Mouse (Mus musculus) regulatory T cell (primary cell): ENCODE results near the gene Rapgefl1.

Experiments
- in situ Hi-C: fragments of 300-600 bp; cut with MboI, MseI; formaldehyde crosslinking; loops from one replicate; pipeline ENCODE4 v1.15.1; 2025; ENCODE audit warnings: high pct_unique_total_duplicates

Rapgefl1 gene

DNA sequence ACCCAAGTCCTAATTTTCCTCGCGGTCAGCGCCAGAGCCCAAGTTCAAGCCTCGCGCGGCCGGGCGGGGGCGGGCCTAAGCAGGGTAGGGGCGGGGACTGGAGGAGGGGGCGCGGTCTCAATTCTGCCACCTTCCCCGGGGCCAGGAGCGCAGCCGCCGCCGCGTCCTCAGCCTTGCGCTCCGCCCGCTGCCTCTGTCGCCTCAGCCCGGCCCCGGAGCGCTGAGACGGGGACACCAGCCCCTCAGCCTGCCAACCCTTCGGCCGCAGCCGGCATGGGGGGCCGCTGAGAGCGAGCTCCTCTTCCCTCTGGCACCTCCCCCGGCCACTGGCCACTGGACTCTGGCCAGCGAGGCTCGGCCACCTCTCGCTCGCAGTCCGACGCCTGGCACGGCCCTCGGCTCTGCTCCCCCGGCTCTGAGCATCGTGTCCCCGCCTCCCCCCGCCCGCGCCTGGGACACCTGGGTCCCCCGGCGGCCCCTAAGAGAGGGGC, at the start of gene Rapgefl1:
Gene Rapgefl1, plus strand, starts transcription at position 135 of the 491 bp plus-strand sequence.
- in situ Hi-C loops = no loop called here

- in situ Hi-C loops = loop anchor here (5.0 kb wide), 1 partner anchor 70 kb away; no protein-coding TSS in a partner anchor
Observed at GRCm38 (mm10) chr11:98787229-98787628, 49.4 kb upstream of the Rapgefl1 start.

- in situ Hi-C loops = loop anchor here (5.0 kb wide), 1 partner anchor 70 kb away; no protein-coding TSS in a partner anchor
Observed at GRCm38 (mm10) chr11:98787691-98788090, 48.9 kb upstream of the Rapgefl1 start.

DNA sequence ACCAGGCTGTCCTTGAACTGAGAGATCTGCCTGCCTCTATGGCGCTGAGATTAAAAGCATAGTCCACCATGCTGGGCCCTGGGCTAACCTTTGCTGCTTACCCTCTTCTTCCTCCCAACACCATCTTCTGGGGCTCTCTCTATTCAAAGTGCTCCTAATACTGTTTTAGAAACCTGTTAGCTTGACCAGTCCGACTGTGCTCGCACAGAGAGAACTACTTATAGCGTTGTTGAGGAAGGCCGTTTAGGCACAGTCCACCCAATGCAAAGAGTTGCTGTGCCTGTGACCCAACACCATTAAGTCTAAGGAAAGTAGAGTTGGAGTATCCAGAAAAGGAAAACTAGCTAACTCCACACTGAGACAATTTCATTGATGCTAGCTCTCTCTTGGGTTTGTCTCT, 48.4 kb upstream of the Rapgefl1 start:
- in situ Hi-C loops = loop anchor here (5.0 kb wide), 1 partner anchor 71 kb away; no protein-coding TSS in a partner anchor

GRCm38 (mm10) chr11:98788550-98789218, 47.9 kb upstream of the Rapgefl1 start:
- in situ Hi-C loops = loop anchor here (5.0 kb wide), 1 partner anchor 71 kb away; no protein-coding TSS in a partner anchor

DNA sequence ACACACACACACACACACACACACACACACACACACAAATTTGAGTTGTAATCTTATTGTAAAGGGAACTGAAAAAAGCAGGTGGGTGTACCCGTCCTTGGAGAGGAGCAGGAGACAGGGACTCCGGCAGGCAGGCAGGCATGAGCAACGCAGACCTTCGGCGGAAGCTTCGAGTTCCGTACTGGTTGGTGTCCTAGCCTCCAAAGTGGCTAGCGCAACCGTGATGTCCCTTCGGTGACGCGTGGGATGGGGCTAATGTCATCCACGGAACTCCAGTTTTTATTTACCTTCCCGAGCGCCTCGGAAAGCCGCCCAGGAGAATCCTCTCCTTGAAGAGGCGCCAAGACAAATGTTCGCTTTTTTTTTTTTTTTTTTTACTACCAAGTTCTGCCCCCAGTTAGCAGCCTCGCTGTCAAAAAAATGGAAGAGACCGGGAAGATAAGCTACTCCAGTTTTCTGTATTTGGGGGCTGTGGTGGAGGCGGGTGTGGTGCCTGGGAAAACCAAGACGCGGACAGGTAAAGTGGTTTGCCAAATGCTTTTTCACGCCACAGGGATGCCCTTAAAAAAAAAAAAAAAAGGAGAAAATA, 47.3 kb upstream of the Rapgefl1 start:
- in situ Hi-C loops = loop anchor here (5.0 kb wide), 1 partner anchor 72 kb away; no protein-coding TSS in a partner anchor

GRCm38 (mm10) chr11:98789824-98790223, 46.8 kb upstream of the Rapgefl1 start:
- in situ Hi-C loops = loop anchor here (5.0 to 10.0 kb wide), 2 partner anchors 73 to 945 kb away; partner anchors contain the start of gene B230217C12Rik

DNA sequence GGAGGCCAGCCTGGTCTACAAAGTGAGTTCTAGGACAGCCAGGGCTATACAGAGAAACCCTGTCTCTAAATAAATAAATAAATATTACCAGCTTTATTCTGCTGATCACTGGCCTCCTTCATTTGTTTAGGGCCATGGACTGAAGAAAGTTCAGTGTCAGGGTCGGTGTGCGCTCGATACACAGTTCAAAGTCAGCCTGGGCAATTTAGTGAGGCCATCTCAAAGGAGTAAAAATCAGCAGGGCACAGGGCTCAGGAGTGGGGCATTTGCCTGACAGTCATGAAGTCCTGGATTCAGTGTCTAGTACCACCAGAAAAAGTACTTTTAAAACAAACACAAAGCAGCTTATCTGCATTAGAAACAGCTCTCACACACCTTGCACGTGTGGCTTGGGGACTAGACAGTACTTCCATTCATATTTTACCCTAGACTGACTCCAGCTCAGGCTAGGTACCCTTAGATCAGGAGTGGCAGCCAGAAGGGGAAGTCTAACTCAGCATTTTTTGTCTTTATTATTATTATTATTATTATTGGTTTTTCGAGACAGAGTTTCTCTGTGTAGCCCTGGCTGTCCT, 45.9 kb upstream of the Rapgefl1 start:
- in situ Hi-C loops = loop anchor here (10.0 kb wide), 1 partner anchor 946 kb away; the partner anchor contains the start of gene B230217C12Rik

DNA sequence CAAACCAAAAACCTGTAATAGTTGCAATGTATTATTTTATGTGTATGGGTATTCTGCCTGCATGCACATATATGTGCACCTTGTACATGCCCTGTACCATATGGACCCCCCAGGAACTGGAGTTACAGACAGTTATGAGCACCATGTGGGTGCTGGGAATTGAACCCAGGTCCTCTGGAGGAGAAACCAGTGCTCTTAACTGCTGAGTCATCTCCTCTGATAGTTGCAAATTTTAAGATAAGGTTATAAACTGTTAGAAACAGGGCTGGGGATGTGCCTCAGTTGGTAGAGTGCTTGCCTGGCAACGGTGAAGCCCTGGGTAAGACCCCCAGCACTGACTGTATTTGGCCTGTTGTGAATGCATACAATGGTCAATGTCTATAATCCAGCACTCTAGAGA, 45.1 kb upstream of the Rapgefl1 start:
- in situ Hi-C loops = loop anchor here (10.0 kb wide), 1 partner anchor 947 kb away; the partner anchor contains the start of gene B230217C12Rik

GRCm38 (mm10) chr11:98792081-98792480, 44.5 kb upstream of the Rapgefl1 start:
- in situ Hi-C loops = loop anchor here (10.0 kb wide), 1 partner anchor 947 kb away; the partner anchor contains the start of gene B230217C12Rik

DNA sequence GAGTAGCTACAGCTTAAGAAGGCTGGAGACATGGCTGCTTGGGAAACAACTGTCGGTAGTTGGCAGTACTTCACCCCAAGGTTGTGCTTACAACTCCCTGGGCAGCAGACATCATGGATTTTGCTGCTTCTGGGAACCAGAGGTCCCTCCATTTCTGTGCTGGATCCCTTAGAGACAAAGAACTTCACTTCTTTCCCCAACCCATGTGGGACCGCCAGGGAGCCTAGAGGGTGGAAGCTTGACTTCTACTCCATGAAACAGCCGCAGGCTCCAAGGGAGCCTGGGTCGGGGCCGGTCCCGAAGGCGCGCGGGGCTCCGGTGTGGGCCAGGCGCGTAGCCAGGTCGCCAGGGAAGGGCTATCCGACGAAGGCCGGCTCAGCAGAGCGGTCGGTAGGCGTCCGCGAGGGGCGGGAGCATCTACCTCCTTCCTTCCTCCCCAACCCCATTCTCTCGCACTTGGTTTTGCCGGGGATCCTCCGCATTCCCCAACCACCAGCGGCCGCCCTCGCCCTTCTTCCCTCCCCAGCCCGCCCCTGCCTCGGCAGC, 42.0 kb upstream of the Rapgefl1 start:
- in situ Hi-C loops = loop anchor here (10.0 kb wide), 1 partner anchor 950 kb away; the partner anchor contains the start of gene B230217C12Rik

DNA sequence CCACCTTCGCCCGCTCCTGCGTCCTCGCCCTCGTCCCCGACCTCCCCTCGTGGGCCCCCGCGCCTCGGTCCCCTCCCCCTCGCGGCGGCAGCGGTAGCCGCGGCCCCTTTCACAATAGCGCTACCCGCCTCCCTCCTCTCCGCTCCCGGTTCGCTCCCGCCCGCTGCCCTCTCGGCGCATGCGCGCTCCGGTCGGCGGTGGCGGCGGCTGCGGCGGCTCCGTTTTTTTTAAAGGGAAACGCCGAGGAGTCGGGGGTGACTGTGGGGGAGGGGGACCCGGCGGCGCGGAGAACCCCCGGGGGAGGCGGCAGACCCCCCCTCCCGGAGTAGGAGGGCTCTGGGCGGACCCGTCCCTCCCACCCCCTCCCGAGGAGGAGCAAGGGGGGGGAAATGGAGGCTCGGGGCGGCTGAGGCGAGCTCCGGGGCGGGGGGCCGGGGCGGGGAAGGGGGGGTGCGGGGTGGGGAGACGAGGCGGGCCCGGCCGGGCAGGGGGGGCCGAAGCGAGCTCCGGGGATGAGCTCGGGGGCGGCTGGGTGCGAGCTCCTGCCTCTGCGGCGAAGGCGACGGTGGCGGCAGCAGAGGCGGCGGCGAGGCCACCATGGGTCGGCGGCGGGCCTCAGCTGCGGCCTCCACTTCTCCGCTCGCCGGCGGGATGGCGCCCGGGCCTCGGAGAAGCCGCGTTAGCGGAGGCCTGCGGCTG, 41.4 kb upstream of the Rapgefl1 start, which contains the start of gene Msl1:
Gene Msl1, plus strand, starts transcription at position 502 of the 699 bp plus-strand sequence.
- in situ Hi-C loops = loop anchor here (10.0 kb wide), 1 partner anchor 950 kb away; the partner anchor contains the start of gene B230217C12Rik

DNA sequence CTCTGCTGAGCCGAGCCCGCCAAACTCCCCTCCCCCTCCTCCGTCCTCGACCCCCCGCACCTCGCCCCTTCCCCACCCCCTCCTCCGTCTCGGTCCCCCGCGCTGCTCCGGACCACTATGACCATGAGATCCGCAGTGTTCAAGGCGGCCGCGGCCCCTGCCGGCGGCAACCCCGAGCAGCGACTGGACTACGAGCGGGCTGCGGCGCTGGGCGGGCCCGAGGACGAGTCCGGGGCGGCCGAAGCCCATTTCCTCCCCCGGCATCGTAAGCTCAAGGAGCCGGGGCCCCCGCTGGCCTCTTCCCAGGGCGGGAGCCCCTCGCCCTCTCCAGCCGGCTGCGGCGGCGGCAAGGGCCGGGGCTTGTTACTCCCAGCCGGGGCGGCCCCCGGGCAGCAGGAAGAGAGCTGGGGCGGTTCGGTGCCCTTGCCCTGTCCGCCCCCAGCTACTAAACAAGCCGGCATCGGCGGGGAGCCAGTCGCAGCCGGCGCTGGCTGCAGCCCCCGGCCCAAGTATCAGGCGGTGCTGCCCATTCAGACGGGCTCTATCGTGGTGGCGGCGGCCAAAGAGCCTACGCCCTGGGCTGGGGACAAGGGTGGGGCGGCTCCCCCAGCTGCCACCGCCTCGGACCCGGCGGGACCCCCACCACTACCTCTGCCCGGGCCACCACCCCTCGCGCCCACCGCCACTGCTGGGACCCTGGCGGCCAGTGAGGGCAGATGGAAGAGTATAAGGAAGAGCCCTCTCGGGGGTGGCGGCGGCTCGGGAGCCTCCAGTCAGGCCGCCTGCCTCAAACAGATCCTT, 40.7 kb upstream of the Rapgefl1 start:
- in situ Hi-C loops = loop anchor here (10.0 kb wide), 1 partner anchor 951 kb away; the partner anchor contains the start of gene B230217C12Rik

- in situ Hi-C loops = loop anchor here (10.0 kb wide), 1 partner anchor 952 kb away; the partner anchor contains the start of gene B230217C12Rik
Observed at GRCm38 (mm10) chr11:98796515-98797216, 39.9 kb upstream of the Rapgefl1 start.

DNA sequence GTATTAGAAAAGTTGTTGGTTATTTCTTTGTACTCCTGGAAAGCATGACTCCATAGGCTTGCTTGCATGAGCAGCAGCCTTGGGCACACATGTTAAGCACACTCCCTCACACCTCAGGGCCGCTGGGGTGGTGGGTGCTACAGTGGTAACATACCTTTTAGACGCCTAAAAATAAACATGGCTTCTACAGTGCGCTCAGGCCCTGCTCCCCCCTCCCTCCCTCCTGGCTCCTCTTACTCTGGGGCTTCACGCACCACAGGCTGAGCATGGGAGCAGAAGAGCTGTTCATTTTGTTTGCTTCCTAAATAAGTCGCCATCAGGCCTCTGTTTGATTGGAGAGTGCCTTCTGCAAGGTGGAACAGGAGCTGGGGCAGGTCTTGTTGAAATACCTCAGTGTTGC, 39.3 kb upstream of the Rapgefl1 start:
- in situ Hi-C loops = loop anchor here (10.0 kb wide), 1 partner anchor 953 kb away; the partner anchor contains the start of gene B230217C12Rik

GRCm38 (mm10) chr11:98797909-98798308, 38.7 kb upstream of the Rapgefl1 start:
- in situ Hi-C loops = loop anchor here (10.0 kb wide), 1 partner anchor 953 kb away; the partner anchor contains the start of gene B230217C12Rik

- in situ Hi-C loops = loop anchor here (25.0 kb wide), 1 partner anchor 592 kb away; the partner anchor contains the start of gene Cdk12
Observed at GRCm38 (mm10) chr11:98804605-98805004, 32.0 kb upstream of the Rapgefl1 start, which contains the start of gene Casc3. TSS of gene Casc3 (plus strand) at chr11:98804905.

GRCm38 (mm10) chr11:98808417-98808816, 28.2 kb upstream of the Rapgefl1 start:
- in situ Hi-C loops = loop anchor here (25.0 kb wide), 1 partner anchor 596 kb away; the partner anchor contains the start of gene Cdk12
